Mouse (Mus musculus) cortical plate, adult 2 months (tissue): ENCODE results near the gene Arhgef10l.

Experiments used
- CTCF ChIP-seq: fragments of 200-500 bp; IDR thresholded peaks from 2 replicates; pipeline ENCODE4 v1.5.1; 2011; ENCODE audit warnings: mild to moderate bottlenecking, control low read depth, low read length; ENCODE audit not compliant: insufficient read depth; ENCODE audit errors: extremely low read depth
- POLR2A ChIP-seq: fragments of 200-500 bp; IDR thresholded peaks from 2 replicates; pipeline ENCODE4 v1.6.1; 2011; ENCODE audit warnings: mild to moderate bottlenecking, low read length, control low read depth; ENCODE audit not compliant: insufficient read depth; ENCODE audit errors: extremely low read depth

DNA sequence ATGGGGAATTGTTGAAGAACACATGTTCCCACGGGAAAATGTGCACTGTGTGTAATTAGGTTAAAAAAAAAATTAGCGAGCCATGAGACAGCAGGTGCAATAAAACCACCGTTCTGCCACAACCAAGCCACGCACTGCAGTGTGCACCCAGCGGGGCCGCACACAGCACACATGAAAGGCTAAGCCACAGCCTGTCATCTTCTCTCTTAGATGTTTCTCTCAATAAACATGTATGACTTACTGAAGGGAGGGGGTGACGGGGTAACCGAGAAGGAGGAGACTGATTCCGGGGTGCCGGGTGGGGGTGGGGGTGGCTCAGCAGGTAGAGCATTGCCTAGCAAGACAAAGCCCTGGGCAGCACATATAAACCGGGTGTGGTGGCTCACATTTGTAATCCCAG, 64.7 kb downstream of the Arhgef10l start:
- TF ChIP-seq POLR2A (no peak), CTCF (no peak)
